Mouse (Mus musculus) lung, adult 10 weeks (tissue): ENCODE data around the gene Olfr907. TPM values are rescaled to one million over a fixed set of nuclear protein-coding genes. Genes with fewer than 3 reads are reported as not detected.

ENCODE experiments used
- polyA plus RNA-seq: library from polyadenylated mRNA; stranded (reverse); fragments of 350-450 nt; fragmentation: Illumina TruSeq; extraction: RNeasy Lipid Tissue Mini Kit (QIAGEN cat#74804); gene quantifications from one replicate; pipeline ENCODE4 v1.2.3, GENCODE M21; 2014; ENCODE audit warnings: low read depth, low replicate concordance; ENCODE audit not compliant: insufficient read depth

The Olfr907 gene
- polyA plus RNA-seq, result not detected

DNA sequence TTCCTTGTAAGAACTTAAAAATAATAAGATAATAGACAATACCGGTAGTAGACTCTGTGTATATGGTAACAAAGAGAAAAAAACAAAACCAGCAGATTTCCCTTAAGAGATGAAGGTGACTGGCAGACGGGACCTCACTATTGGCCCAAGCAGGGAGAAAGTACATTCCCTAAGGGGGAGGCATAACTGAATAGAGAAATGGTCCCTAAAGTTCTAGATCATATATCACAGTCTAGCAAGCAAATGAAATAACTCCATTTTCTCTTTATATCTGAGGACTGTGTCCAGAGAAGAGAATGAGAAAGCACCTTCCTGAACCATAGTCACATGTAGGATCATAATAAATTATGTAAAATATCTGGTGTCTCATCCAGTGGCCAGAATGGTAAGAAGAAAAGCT is at the start of gene Olfr907:
Olfr907 (plus strand) TSS at position 301 of the 400 bp plus-strand sequence.

DNA sequence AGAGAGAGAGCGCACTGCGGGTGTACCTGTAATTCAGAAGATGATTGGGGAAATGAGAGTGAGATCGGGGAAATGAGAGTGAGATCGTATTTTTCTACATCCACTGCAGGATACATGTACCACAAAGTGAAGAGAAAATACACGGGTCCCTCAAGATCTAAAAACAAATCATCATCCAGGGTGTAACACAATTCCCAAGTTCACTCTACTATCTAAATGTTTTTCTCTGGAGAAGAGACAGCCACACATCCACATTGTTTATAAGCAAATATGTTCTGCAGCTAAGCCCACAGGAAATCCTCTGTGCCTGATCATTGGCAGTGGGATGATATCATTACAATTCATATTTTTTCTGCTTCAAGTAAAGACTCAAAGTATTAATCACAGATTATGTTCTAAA is 48.2 kb upstream of the Olfr907 start, which contains the start of gene Olfr902:
Olfr902 (plus strand) TSS at position 301 of the 400 bp plus-strand sequence.

DNA sequence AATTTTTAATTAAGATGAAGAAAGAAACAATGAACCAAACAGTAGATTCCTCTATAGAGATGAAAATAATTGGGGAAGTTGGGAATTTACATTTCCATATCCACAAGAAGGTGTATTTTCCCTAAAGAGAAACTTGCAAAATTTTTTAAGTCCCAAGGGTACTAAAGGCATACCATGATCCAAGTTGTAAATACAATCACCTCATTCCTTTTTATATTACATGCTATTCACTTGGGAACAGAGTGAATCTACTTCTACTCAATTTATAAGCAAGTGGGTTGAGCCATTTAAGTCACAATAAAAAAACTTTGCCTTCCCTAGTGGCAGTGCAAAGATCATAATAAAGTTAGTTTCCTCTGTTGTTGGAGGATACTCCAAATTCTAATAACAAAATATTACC is 32.8 kb upstream of the Olfr907 start, which contains the start of gene Olfr904:
Olfr904 (plus strand) TSS at position 301 of the 400 bp plus-strand sequence.

DNA sequence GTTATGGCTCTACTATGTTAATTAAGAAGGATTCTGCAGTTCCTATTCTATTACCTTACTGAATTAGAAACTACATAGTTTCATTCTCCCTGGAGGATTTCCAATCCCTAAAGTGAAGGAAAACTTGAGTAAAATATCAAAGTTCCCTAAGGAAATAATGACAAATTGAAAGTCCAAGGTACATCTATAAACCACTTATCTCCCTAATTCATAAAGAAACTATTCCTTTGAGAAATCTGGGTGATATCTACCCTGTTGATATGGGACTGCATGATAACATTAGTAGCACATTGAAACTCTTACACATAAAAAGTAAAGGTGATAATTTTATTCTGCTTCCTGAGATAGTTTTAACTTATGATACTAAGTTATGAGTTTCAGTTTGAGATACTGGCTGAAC is 24.8 kb upstream of the Olfr907 start, which contains the start of gene Olfr905:
Olfr905 (plus strand) TSS at position 301 of the 400 bp plus-strand sequence.

DNA sequence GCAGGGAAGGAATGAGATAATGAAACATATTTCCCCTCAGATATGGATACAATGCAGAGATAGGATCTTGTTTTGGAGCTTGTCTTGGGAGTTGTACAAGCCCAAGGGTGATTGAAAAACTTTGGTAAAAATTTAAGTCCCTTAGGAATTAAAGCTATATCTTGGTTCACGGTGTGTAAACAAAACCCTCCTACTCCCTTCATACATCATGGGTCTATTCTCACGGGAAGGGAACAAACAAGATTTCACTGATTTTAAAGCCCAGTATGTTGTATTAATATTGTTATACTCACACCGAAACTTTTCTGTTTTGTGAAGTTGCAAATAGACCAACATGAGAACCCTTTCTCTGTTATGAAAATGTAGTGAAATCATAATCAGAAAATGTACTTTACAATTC is 8.8 kb upstream of the Olfr907 start, which contains the start of gene Olfr906:
Olfr906 (plus strand) TSS at position 301 of the 400 bp plus-strand sequence.

DNA sequence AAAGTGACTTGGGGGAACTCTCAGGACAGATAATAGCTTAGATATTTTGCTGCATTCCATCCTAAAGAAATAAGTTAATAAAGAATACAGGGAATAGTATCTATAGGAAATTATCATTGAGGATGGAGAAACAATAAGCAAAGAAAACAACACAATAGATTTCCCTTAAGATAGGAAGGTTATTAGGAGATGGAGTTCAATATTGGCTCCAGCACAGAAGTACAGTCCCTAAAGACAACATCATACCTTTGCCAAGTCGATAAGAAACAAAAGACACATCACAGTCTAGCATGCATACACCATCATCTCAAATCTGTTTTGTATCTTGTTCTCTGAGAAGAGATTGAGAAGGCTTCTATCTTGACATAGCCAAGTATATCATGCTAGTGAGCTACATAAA is 25.7 kb downstream of the Olfr907 start, which contains the start of gene Olfr911-ps1:
Olfr911-ps1 (plus strand) TSS at position 301 of the 400 bp plus-strand sequence.

DNA sequence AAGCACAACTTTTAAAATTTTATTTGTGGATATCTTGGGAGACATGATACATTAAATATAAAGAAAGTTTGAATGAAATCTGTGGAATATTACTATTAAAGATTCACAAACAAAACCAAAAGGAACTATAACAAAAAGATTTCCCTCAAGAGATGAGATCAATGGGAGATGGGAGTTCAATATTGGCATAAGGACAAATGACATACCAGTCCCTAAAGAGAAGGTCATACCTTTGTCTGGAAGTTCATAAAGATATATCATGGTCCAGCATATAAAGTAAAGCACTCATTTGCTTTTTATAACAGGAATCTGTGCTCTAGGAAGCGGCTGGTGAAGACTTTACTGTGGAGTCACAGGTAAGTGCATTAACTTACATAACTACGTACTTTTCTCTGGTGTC is 41.9 kb downstream of the Olfr907 start, which contains the start of gene Olfr910:
Olfr910 (plus strand) TSS at position 301 of the 400 bp plus-strand sequence.

Other genes starting within 250 kb of the Olfr907 start
- gene Olfr143, start 243.0 kb upstream of the Olfr907 start, polyA plus RNA-seq, result not detected
- gene Olfr895, start 227.9 kb upstream of the Olfr907 start, polyA plus RNA-seq, result not detected
- not detected for gene Olfr896-ps1, start 204.7 kb upstream of the Olfr907 start, polyA plus RNA-seq
- not detected for gene Olfr25, start 166.7 kb upstream of the Olfr907 start, polyA plus RNA-seq
- not detected for gene Olfr898, start 147.4 kb upstream of the Olfr907 start, polyA plus RNA-seq
- gene Olfr250, start 128.9 kb upstream of the Olfr907 start, polyA plus RNA-seq, result not detected
- not detected for gene Olfr251, start 118.7 kb upstream of the Olfr907 start, polyA plus RNA-seq
- gene Olfr147, start 94.1 kb upstream of the Olfr907 start, polyA plus RNA-seq, result not detected
- gene Olfr901, start 66.3 kb upstream of the Olfr907 start, polyA plus RNA-seq, result not detected
- not detected for gene Olfr902, start 48.1 kb upstream of the Olfr907 start, polyA plus RNA-seq
- not detected for gene Olfr904, start 32.7 kb upstream of the Olfr907 start, polyA plus RNA-seq
- not detected for gene Olfr905, start 24.7 kb upstream of the Olfr907 start, polyA plus RNA-seq
- gene Olfr906, start 8.7 kb upstream of the Olfr907 start, polyA plus RNA-seq, result not detected
- gene Olfr911-ps1, start 25.8 kb downstream of the Olfr907 start, polyA plus RNA-seq, result not detected
- not detected for gene Olfr910, start 42.0 kb downstream of the Olfr907 start, polyA plus RNA-seq
- gene Olfr912, start 84.4 kb downstream of the Olfr907 start, polyA plus RNA-seq, result not detected
- gene Olfr913, start 97.0 kb downstream of the Olfr907 start, polyA plus RNA-seq, result not detected
- not detected for gene Olfr914, start 109.3 kb downstream of the Olfr907 start, polyA plus RNA-seq
- gene Olfr916, start 164.1 kb downstream of the Olfr907 start, polyA plus RNA-seq, result not detected
- not detected for gene Olfr917, start 170.0 kb downstream of the Olfr907 start, polyA plus RNA-seq
- gene Olfr918, start 178.8 kb downstream of the Olfr907 start, polyA plus RNA-seq, result not detected
- not detected for gene Olfr919, start 207.9 kb downstream of the Olfr907 start, polyA plus RNA-seq
- gene Vwa5a, start 222.5 kb downstream of the Olfr907 start, polyA plus RNA-seq, result 27.1 TPM